Mouse (Mus musculus) embryonic facial prominence, embryonic 10.5 days (tissue): ENCODE data around the gene Ap1g2. TPM values are rescaled to one million over a fixed set of nuclear protein-coding genes. Genes with fewer than 3 reads are reported as not detected.

ENCODE experiments used
- DNase-seq: peaks from one replicate; pipeline ENCODE4 v3.0.0-alpha.2; 2017; ENCODE audit warnings: low spot score
- H3K27ac ChIP-seq: fragments of 300-500 bp; sonication (generic); replicated peaks from 2 replicates; pipeline ENCODE4 v1.5.1; 2016; ENCODE audit warnings: mild to moderate bottlenecking
- H3K27me3 ChIP-seq: fragments of 300-500 bp; sonication (generic); replicated peaks from 2 replicates; pipeline ENCODE4 v1.6.1; 2016; ENCODE audit warnings: low read depth, mild to moderate bottlenecking; ENCODE audit not compliant: poor library complexity, severe bottlenecking
- H3K36me3 ChIP-seq: fragments of 300-500 bp; sonication (generic); replicated peaks from 2 replicates; pipeline ENCODE4 v1.6.1; 2016; ENCODE audit warnings: mild to moderate bottlenecking, moderate library complexity
- H3K4me1 ChIP-seq: fragments of 300-500 bp; sonication (generic); 2 replicates; pipeline ENCODE4 v1.6.1; 2016
- H3K4me3 ChIP-seq: fragments of 300-500 bp; sonication (generic); 2 replicates; pipeline ENCODE4 v1.5.1; 2016; ENCODE audit warnings: mild to moderate bottlenecking, moderate library complexity
- H3K9me3 ChIP-seq: fragments of 300-500 bp; sonication (generic); 2 replicates; pipeline ENCODE4 v1.6.1; 2016; ENCODE audit warnings: mild to moderate bottlenecking
- WGBS: fragments of 180-500 bp; shearing (Covaris S2); methylation state at CpG from one replicate; pipeline ENCODE4 v1.1.7; 2016; 5-methylcytosine and 5-hydroxymethylcytosine counted together
- polyA plus RNA-seq: library from polyadenylated mRNA; unstranded; fragments of >200 nt; fragmentation: Nextera tagmentation; extraction: Ambion mirVana; gene quantifications from 2 replicates; pipeline ENCODE4 v1.2.1, GENCODE M21; 2016

Gene Ap1g2
- polyA plus RNA-seq, 1 experiment from 2014 or later: 15.8 TPM

DNA sequence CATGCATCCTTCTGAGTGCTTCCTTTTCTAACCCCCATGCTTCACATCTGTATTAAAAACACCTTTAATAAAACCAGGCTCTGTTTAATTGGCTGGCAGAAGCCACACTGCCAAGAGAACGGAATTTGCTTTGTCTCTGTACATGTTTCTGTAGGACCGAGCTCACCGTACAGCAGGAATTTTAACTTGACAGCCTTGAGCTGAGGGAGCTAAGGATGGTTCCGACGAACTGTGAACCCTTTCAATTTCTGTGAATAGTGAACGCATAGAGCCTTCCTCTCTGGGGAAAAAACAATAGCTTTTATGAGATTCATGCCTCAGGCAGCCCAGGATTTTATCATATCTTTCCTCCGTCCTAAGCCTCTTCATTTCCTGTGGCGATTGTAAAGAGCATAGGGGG is 16.0 kb upstream of the Ap1g2 start:
- WGBS: 53% methylated on average over 8 of the region's 8 CpGs
- peaks cover 7% of the 10 kb centered on the region for H3K4me1 ChIP-seq
- peak overlapping the region; percentile 21; the same call in 1 of the 2 replicates for H3K4me3 ChIP-seq
- peak overlapping the region; percentile 30; the same call in 1 of the 2 replicates for H3K27ac ChIP-seq
- H3K27me3 ChIP-seq: peaks cover 27% of the 10 kb centered on the region
- DNase-seq: no peak
- no peaks in the 10 kb centered on the region for H3K36me3 ChIP-seq
- H3K9me3 ChIP-seq: no peaks in the 10 kb centered on the region

DNA sequence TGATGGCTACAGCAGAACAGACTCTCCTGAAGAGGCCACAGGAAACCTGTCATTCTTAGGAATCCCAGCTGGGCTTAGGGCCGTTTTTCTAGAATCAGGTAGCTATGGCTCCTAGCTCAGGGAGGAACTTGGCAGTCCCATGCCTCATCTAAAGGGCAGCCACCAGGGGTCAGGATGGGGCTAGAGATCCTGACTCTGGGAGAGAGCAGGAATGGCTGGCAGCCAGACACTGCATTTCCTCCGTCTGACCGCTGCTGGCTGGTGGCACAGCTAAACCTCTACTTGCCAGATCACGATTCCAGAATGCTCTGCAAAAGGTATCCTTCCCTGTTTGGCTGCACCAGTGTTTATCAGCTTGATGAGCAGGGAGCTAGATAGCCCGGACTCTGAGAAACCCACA is 15.6 kb upstream of the Ap1g2 start:
- H3K27ac ChIP-seq: peak overlapping the region; percentile 30; the same call in 1 of the 2 replicates
- no peaks in the 10 kb centered on the region for H3K9me3 ChIP-seq
- 13% methylated on average over 5 of the region's 5 CpGs for WGBS
- DNase-seq: peak; percentile 84
- peaks cover 31% of the 10 kb centered on the region for H3K27me3 ChIP-seq
- peaks cover 8% of the 10 kb centered on the region for H3K4me1 ChIP-seq
- no peaks in the 10 kb centered on the region for H3K36me3 ChIP-seq
- peak overlapping the region; percentile 21; the same call in 1 of the 2 replicates for H3K4me3 ChIP-seq

DNA sequence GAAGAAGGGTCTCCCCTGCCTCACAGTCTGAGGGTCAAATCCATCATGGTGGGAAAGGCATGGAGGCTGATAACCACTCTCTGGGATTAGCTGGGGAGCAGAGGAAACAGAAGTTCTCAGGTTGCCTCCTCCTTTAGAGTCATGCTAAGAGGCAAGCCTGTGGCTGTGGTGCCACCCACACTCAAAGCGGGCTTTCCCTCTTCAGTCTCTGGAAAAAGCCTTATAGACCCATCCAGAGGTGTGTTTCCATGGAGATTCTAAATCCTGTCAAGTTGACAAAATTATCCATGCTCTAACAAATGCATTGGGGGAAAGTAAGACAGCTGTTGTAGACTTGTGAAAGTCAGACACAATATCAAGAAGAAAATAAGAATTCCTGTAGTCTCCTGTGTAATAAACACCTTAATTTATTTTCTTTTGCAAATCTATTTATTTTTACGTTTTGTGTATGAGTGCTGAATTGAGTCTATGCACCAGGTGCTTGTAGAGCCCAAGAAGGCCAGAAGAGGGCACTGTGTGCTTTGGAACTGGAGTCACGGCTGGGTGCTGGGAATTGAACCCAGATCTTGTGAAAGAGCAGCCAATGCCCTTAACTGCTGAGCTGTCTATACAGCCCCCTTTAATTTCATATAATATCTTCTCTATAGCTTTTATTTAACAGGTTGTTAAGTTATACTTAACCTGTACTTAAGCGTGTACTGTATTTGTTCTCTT is 13.2 kb upstream of the Ap1g2 start:
- H3K27ac ChIP-seq: no peak overlapping the region
- H3K4me1 ChIP-seq: peaks cover 32% of the 10 kb centered on the region
- 69% methylated on average over 4 of the region's 4 CpGs for WGBS
- no peak overlapping the region for H3K4me3 ChIP-seq
- H3K36me3 ChIP-seq: no peaks in the 10 kb centered on the region
- H3K27me3 ChIP-seq: peaks cover 55% of the 10 kb centered on the region
- DNase-seq: no peak
- H3K9me3 ChIP-seq: no peaks in the 10 kb centered on the region

DNA sequence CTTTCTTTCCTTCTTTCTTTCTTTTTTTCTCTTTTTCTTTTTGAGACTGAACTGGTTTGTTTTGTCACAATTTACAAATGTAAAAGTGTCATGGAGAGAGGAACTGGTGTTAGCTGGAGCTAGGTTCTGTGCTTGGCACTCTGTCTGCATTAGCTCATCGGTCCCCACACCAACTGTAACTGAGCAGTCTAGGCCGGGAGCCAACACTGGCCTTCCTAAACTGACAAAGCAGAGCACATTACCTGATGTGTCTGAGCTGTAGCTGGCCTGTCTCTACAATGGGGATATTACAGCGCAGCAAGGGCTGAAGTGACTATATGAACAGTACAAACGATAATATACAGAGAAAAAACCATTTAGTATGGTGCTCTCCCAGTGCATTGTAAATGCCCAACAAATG is 12.5 kb upstream of the Ap1g2 start:
- 84% methylated on average over 4 of the region's 4 CpGs for WGBS
- Histone ChIP-seq H3K36me3 (no peaks in the 10 kb centered on the region), H3K4me1 (peaks cover 39% of the 10 kb centered on the region), H3K4me3 (no peak overlapping the region), H3K27ac (no peak overlapping the region), H3K27me3 (peaks cover 62% of the 10 kb centered on the region), H3K9me3 (no peaks in the 10 kb centered on the region)
- no peak for DNase-seq

DNA sequence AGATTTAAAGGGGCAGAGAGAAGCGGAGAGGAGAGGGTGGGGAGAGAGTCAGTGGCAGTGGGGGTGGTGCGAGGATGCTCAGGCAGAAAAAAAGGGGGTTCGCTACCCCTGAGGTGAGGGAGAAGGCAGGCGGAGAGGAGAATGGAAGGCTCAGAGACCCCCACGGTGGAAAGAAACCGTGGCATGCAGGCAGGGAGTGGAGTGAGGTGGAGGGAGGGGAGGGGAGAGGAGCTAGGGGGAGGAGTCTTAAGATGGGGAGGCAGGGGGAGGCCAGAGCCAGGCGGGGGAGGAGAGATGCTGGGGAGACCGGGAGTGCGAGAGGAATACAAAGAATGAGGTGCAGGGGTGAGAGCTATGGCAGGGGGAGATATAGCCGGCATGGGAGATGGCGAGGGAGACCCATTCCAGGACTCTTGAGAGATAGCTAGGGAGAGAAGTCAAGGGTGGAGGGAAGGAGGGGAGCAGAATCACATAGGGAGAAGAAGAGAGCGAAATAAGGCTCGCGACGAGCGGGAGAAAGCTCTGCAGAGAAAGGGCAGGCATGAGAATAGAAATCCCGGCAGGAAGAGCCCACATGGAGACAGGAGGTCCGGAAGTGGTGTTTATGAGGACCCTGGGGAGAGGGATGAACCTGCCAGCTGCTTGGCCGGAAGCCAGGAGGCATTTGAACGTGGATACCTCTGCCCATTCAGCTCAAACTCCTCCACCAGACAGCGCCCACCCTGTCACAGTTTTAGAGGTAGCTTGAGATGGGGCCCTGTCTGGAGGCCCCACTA is 10.2 kb upstream of the Ap1g2 start, which contains the start of gene Jph4:
Gene Jph4, minus strand, starts transcription at position 511 of the 776 bp plus-strand sequence.
- Histone ChIP-seq H3K27me3 (peaks cover 80% of the 10 kb centered on the region), H3K9me3 (no peaks in the 10 kb centered on the region), H3K36me3 (no peaks in the 10 kb centered on the region), H3K4me3 (peak within 1 kb of the TSS; percentile 71), H3K27ac (no peak within 1 kb of the TSS), H3K4me1 (peaks cover 37% of the 10 kb centered on the region)
- WGBS: 4% methylated on average over 21 of the region's 21 CpGs
- no peak for DNase-seq

DNA sequence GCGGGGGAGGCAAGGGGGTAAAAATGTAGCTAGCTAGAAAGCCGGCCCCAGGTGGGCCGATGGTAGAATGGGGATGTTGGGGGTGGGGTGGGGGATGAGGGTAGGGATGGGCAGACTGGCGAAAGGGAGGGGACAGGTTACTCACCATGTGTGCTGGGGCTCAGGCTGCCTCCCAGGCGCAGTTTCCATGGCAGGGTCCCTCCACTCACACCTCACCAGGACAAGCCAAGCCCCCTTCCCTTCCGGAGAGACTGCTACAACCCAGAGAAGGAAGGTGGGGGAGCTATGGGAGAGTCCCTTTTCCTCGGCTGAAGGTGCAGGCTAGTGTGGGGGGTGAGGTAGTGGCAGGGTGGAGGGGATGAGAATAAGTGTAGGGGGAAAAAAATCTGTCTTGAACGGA is 9.5 kb upstream of the Ap1g2 start:
- H3K4me1 ChIP-seq: peaks cover 37% of the 10 kb centered on the region
- H3K27ac ChIP-seq: no peak overlapping the region
- peak overlapping the region; percentile 71 for H3K4me3 ChIP-seq
- peaks cover 87% of the 10 kb centered on the region for H3K27me3 ChIP-seq
- no peaks in the 10 kb centered on the region for H3K9me3 ChIP-seq
- no peaks in the 10 kb centered on the region for H3K36me3 ChIP-seq
- no peak for DNase-seq
- WGBS: 0% methylated on average over 8 of the region's 8 CpGs

DNA sequence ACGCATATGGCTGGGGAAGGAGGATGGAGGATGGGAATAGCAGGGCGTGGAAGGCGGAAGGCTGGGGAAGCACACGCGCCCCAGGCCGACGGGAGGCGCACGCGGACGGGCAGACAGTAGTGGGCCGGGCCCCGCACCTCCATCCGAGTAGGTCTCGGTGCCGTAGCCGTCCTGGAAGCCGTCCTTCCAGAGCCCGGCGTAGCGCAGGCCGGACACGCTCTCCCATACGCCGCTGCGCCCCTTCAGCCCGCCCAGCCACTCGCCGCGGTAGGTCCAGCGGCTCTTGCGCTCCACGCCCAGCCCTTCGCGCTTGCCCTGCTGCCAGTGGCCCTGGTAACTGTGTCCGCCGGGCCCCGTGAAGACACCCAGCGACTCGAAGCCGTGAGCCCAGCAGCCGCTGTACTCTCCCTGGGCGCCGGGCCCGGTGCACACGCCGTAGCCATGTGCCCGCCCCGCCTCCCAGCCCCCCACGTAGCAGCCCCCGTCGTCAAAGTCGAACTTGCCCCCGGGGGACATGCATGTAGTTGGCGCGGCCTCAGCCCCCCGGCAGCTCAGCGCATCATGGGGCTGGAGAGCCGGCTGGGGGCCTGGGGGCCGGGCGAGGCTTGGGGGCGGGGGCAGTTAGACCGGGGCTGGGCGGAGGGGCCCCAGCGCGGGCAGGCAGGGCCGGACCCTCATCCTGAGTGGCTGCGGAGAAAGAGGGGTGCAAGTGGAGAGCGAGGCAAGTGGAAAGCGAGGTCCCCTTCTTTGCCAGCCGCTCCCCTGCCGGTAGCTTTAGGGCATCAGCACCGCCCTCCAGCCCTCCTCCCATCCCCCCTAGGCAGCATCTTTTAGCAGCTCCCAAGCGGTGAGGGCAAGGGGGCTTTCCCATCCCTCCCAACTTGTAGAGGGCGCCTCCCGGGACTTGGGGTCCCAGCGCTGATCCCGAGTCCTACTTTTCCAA is 8.6 kb upstream of the Ap1g2 start:
- Histone ChIP-seq H3K36me3 (no peaks in the 10 kb centered on the region), H3K27ac (peak overlapping the region; percentile 69), H3K9me3 (no peaks in the 10 kb centered on the region), H3K4me3 (peak overlapping the region; percentile 71), H3K4me1 (peaks cover 39% of the 10 kb centered on the region), H3K27me3 (peaks cover 96% of the 10 kb centered on the region)
- peak; percentile 74 for DNase-seq
- 1% methylated on average over 78 of the region's 78 CpGs for WGBS

DNA sequence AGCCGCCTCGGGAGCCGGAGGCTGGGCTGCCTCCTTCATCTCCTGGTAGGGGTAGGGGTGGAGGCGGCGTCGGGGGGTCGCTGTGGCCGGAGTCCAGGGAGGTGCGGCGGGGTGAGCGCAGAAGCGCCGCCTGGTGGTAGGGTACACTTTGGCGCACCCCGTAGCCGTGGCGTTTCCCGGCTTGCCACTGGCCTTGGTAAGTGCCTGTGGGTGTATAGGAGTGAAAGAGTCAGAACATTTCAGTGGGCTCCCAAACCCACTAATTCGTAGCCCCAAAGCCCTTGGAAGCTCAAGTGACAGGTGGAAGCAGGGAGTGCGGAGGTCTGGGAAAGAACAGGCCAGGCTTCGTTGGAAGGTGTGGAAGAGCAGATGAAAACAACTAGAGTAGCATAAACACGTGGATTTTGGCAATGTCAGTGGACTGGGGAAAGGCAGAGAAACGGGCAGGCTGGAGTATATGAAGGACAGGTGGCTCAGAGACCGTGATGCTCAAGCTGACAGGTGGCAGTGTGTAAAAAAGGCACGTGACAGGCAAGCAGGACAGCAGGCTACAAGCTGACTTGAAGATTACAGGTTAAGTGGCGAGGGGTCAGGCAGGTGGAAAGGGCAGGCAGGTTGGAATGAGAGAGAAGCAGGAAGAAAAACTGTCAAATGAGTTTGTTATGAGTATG is 7.7 kb upstream of the Ap1g2 start:
- Histone ChIP-seq H3K4me1 (peaks cover 48% of the 10 kb centered on the region), H3K27me3 (peaks cover 100% of the 10 kb centered on the region), H3K27ac (no peak overlapping the region), H3K36me3 (no peaks in the 10 kb centered on the region), H3K9me3 (no peaks in the 10 kb centered on the region), H3K4me3 (peak overlapping the region; percentile 71)
- WGBS: 10% methylated on average over 26 of the region's 26 CpGs
- DNase-seq: peak; percentile 52

DNA sequence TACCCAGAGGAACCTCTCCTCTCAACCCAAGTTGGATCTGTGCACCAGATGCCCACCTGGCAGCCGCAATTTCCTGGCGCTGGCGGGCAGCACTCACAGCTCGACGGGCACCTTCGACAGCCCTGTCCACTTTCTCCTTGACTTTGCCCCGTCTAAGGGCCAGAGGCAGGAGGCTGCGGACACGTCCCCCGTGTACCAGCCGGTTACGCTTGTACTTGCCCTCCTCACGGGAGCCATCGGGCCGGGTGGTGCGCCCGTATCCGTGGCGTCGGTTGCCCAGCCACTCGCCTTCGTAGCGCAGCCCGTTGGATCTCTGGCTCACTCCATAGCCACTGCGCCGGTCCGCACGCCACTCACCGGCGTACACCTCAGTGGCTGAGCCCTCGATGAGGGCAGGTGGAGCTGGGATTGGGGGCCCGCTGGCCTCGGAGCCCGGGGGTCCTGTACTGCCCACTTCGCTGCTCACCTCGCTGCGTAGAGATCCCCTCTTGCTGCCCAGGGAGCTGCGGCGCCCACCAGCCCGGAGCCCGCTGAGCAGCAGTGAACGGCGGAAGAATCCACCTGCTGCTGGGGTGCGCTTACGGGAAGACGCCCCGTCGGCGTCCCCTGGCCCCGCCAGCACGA is 7.1 kb upstream of the Ap1g2 start:
- Histone ChIP-seq H3K4me3 (peak overlapping the region; percentile 71), H3K36me3 (no peaks in the 10 kb centered on the region), H3K27me3 (peaks cover 100% of the 10 kb centered on the region), H3K27ac (no peak overlapping the region), H3K4me1 (peaks cover 55% of the 10 kb centered on the region), H3K9me3 (no peaks in the 10 kb centered on the region)
- WGBS: 74% methylated on average over 51 of the region's 51 CpGs
- no peak for DNase-seq

DNA sequence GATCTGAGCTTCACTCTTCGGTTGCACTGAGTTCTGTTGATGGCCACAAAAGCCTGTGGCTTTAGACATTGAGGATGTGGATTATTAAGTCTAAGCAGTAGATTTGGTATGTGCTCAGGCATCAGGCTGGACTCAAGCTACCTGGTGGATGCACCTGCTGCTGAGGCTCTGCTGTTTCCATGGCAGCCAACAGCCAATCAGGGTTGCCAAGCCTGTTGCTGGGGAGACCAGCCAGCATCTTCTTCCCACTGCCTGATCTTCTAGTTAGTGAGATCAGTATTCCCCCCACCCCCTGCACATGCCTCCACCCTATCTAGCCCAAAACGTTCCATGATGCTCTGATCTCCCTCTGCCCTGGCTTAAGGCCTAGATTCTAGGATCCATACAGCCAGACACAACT is 5.3 kb upstream of the Ap1g2 start:
- no peak overlapping the region for H3K4me3 ChIP-seq
- H3K27ac ChIP-seq: no peak overlapping the region
- H3K9me3 ChIP-seq: no peaks in the 10 kb centered on the region
- peaks cover 66% of the 10 kb centered on the region for H3K4me1 ChIP-seq
- 78% methylated on average over 2 of the region's 2 CpGs for WGBS
- H3K27me3 ChIP-seq: peaks cover 97% of the 10 kb centered on the region
- H3K36me3 ChIP-seq: no peaks in the 10 kb centered on the region
- DNase-seq: no peak

DNA sequence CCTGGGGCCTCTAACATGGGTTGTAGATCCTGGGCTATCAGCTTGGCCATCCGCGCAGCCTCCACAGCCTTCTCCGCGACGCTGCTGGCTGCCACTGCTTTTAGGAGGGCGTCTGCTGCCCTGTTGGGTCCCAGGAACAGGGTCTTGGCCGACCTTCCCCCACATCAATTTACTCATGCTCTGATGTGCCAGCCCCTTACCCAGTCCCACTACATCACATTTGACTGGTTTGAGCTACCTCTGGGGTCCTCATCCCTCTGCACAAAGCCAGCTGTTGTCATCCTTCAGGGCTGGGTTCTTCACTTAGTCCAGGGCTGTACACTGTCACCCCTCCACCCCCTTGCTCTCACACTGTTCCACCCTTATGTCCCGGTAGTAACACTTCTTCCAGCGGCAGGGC is 3.7 kb upstream of the Ap1g2 start:
- Histone ChIP-seq H3K27ac (no peak overlapping the region), H3K36me3 (no peaks in the 10 kb centered on the region), H3K4me3 (0 out of 2 replicates have a peak overlapping the region, but pooled peaks have one; percentile 45), H3K9me3 (no peaks in the 10 kb centered on the region), H3K4me1 (peaks cover 63% of the 10 kb centered on the region), H3K27me3 (peaks cover 81% of the 10 kb centered on the region)
- no peak for DNase-seq
- 38% methylated on average over 9 of the region's 9 CpGs for WGBS
